Mouse (Mus musculus) MEL (cell line): ENCODE results near the gene Arl2bp.
A peak's percentile ranks its signal among the peaks of the same experiment; 100 is the strongest.

Experiments used
- CTCF ChIP-seq, 3 experiments: IDR thresholded peaks in 2 of 3; conservative IDR thresholded peaks in 1 of 3; 2 replicates each; pipeline ENCODE4 v1.5.1; 2011 to 2012; ENCODE audit warnings: low read length in 3 of 3, low read depth in 2 of 3, mild to moderate bottlenecking in 2 of 3, improper control_type of control experiment in 1 of 3, inconsistent platforms in 1 of 3, mixed read lengths in 1 of 3, moderate library complexity in 1 of 3; ENCODE audit not compliant: control insufficient read depth in 1 of 3, insufficient read depth in 1 of 3, poor library complexity in 1 of 3, severe bottlenecking in 1 of 3
- GATA1 ChIP-seq: IDR thresholded peaks from 2 replicates; pipeline ENCODE4 v1.6.1; 2011; ENCODE audit warnings: low read depth, low read length, improper control_type of control experiment
- HCFC1 ChIP-seq: IDR thresholded peaks from 2 replicates; pipeline ENCODE4 v1.6.1; 2012; ENCODE audit warnings: low read depth, mild to moderate bottlenecking, inconsistent platforms, low read length, improper control_type of control experiment, moderate library complexity
- MAZ ChIP-seq: IDR thresholded peaks from 2 replicates; pipeline ENCODE4 v1.6.1; 2012; ENCODE audit warnings: low read depth, mild to moderate bottlenecking, inconsistent platforms, low read length, improper control_type of control experiment
- POLR2A ChIP-seq, 2 experiments: IDR thresholded peaks; 2 replicates each; pipeline ENCODE4 v1.6.1; 2011 to 2012; ENCODE audit warnings: low read length in 2 of 2, mild to moderate bottlenecking in 2 of 2, control low read depth in 1 of 2, improper control_type of control experiment in 1 of 2, low read depth in 1 of 2, moderate library complexity in 1 of 2; ENCODE audit not compliant: control insufficient read depth in 1 of 2, insufficient read depth in 1 of 2, poor library complexity in 1 of 2
- UBTF ChIP-seq: IDR thresholded peaks from 2 replicates; pipeline ENCODE4 v1.6.1; 2012; ENCODE audit warnings: low read depth, mild to moderate bottlenecking, inconsistent platforms, low read length, improper control_type of control experiment, moderate library complexity, borderline replicate concordance; ENCODE audit not compliant: insufficient read depth
- USF1 ChIP-seq: IDR thresholded peaks from 2 replicates; pipeline ENCODE4 v1.6.1; 2014; ENCODE audit warnings: low read depth, mild to moderate bottlenecking, inconsistent platforms, low read length, improper control_type of control experiment, moderate library complexity
- ZNF384 ChIP-seq: IDR thresholded peaks from 2 replicates; pipeline ENCODE4 v1.6.1; 2012; ENCODE audit warnings: low read depth, mild to moderate bottlenecking, inconsistent platforms, low read length, improper control_type of control experiment

DNA sequence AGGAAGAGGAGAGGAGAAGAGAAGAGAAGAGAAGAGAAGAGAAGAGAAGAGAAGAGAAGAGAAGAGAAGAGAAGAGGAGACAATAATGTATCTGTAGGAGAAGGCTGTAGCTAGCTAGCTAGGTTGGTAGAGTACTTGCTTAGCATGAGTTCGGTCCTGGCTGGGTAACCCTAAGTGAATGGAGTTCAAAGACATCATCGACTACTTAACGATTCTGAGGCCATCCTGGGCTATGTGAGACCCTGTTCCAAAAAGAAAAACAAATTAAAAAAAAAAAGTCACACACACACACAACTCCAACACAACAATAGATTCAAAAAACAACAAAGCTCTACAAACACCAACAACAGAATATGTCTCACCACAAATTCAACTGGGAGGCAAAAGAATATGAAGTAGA, 35.8 kb downstream of the Arl2bp start:
- 0 out of 2 replicates have a peak, but pooled peaks have one; percentile 39 for TF ChIP-seq ZNF384
- TF ChIP-seq MAZ: no peak
- no peak for TF ChIP-seq POLR2A (IDR thresholded peaks at IDR 0.05; ENCODE audit: control insufficient read depth in 1 of 2, insufficient read depth in 1 of 2, low read depth in 1 of 2, low read length in 2 of 2, poor library complexity in 1 of 2)
- no peak for TF ChIP-seq HCFC1
- no peak for TF ChIP-seq CTCF (IDR thresholded peaks at IDR 0.05 in 2 of 3, conservative IDR thresholded peaks at IDR 0.05 in 1 of 3; ENCODE audit: control insufficient read depth in 1 of 3, insufficient read depth in 1 of 3, low read depth in 2 of 3, low read length in 3 of 3, poor library complexity in 1 of 3, severe bottlenecking in 1 of 3)
- no peak for TF ChIP-seq UBTF
- TF ChIP-seq GATA1: no peak
- no peak for TF ChIP-seq USF1
